Mouse (Mus musculus) heart, embryonic 12.5 days (tissue): Measurements from ENCODE around the gene Gm26741. TPM values are rescaled to one million over a fixed set of nuclear protein-coding genes. Genes with fewer than 3 reads are reported as not detected.

Experiments used
- ATAC-seq: fragments of 200-750 bp; cut with Nextera tagmentation; 2 replicates; pipeline ENCODE4 v1.8.0; 2017; ENCODE audit warnings: moderate TSS enrichment, moderate library complexity; ENCODE audit not compliant: insufficient number of reproducible peaks, low FRiP score
- H3K27ac ChIP-seq: fragments of 300-500 bp; sonication (generic); 2 replicates; pipeline ENCODE4 v1.5.1; 2016; ENCODE audit warnings: mild to moderate bottlenecking, moderate library complexity; ENCODE audit not compliant: poor library complexity, severe bottlenecking
- H3K27me3 ChIP-seq: fragments of 300-500 bp; sonication (generic); replicated peaks from 2 replicates; pipeline ENCODE4 v1.6.1; 2016; ENCODE audit warnings: mild to moderate bottlenecking, moderate library complexity
- H3K36me3 ChIP-seq: fragments of 300-500 bp; sonication (generic); 2 replicates; pipeline ENCODE4 v1.6.1; 2016; ENCODE audit warnings: mild to moderate bottlenecking, moderate library complexity
- H3K4me1 ChIP-seq: fragments of 300-500 bp; sonication (generic); replicated peaks from 2 replicates; pipeline ENCODE4 v1.6.1; 2016; ENCODE audit warnings: mild to moderate bottlenecking
- H3K4me2 ChIP-seq: fragments of 300-500 bp; sonication (generic); 2 replicates; pipeline ENCODE4 v1.6.1; 2016; ENCODE audit warnings: mild to moderate bottlenecking, moderate library complexity
- H3K4me3 ChIP-seq: fragments of 300-500 bp; sonication (generic); 2 replicates; pipeline ENCODE4 v1.5.1; 2016; ENCODE audit warnings: mild to moderate bottlenecking
- H3K9ac ChIP-seq: fragments of 300-500 bp; sonication (generic); 2 replicates; pipeline ENCODE4 v1.6.1; 2016; ENCODE audit warnings: mild to moderate bottlenecking, moderate library complexity
- H3K9me3 ChIP-seq: fragments of 300-500 bp; sonication (generic); replicated peaks from 2 replicates; pipeline ENCODE4 v1.6.1; 2016; ENCODE audit warnings: mild to moderate bottlenecking, moderate library complexity
- WGBS: fragments of 180-500 bp; shearing (Covaris S2); methylation state at CpG from one replicate; pipeline ENCODE4 v1.1.7; 2016; 5-methylcytosine and 5-hydroxymethylcytosine counted together
- polyA plus RNA-seq: library from polyadenylated mRNA; unstranded; fragments of >200 nt; fragmentation: Nextera tagmentation; extraction: Ambion mirVana; gene quantifications from 2 replicates; pipeline ENCODE4 v1.2.1, GENCODE M21; 2016

The Gm26741 gene
- polyA plus RNA-seq, 1 experiment from 2014 or later, result not detected

GRCm38 (mm10) chr10:52391208-52391607 lies 32.6 kb downstream of the Gm26741 start:
- no peaks in the 10 kb centered on the region for H3K27me3 ChIP-seq
- no peak overlapping the region for H3K9ac ChIP-seq
- H3K9me3 ChIP-seq, result no peaks in the 10 kb centered on the region
- no peak overlapping the region for H3K4me3 ChIP-seq
- 60% methylated on average over 2 of the region's 2 CpGs for WGBS
- H3K4me1 ChIP-seq, result no peaks in the 10 kb centered on the region
- no peak for ATAC-seq
- no peak overlapping the region for H3K27ac ChIP-seq
- no peaks in the 10 kb centered on the region for H3K36me3 ChIP-seq
- H3K4me2 ChIP-seq, result no peak overlapping the region

GRCm38 (mm10) chr10:52396647-52397046 lies 38.1 kb downstream of the Gm26741 start:
- H3K36me3 ChIP-seq, result no peaks in the 10 kb centered on the region
- no peak for ATAC-seq
- H3K9ac ChIP-seq, result no peak overlapping the region
- H3K9me3 ChIP-seq, result no peaks in the 10 kb centered on the region
- H3K4me2 ChIP-seq, result no peak overlapping the region
- no peak overlapping the region for H3K4me3 ChIP-seq
- no peak overlapping the region for H3K27ac ChIP-seq
- H3K4me1 ChIP-seq, result no peaks in the 10 kb centered on the region
- no peaks in the 10 kb centered on the region for H3K27me3 ChIP-seq
- WGBS, result 86% methylated on average over 3 of the region's 3 CpGs

GRCm38 (mm10) chr10:52398715-52399114 lies 40.1 kb downstream of the Gm26741 start:
- H3K27me3 ChIP-seq, result no peaks in the 10 kb centered on the region
- no peaks in the 10 kb centered on the region for H3K36me3 ChIP-seq
- H3K9ac ChIP-seq, result no peak overlapping the region
- no peak overlapping the region for H3K4me2 ChIP-seq
- H3K4me1 ChIP-seq, result no peaks in the 10 kb centered on the region
- whole genome bisulfite sequencing, result 64% methylated on average over 2 of the region's 2 CpGs
- no peak overlapping the region for H3K27ac ChIP-seq
- no peak for ATAC-seq
- H3K4me3 ChIP-seq, result no peak overlapping the region
- H3K9me3 ChIP-seq, result no peaks in the 10 kb centered on the region

DNA sequence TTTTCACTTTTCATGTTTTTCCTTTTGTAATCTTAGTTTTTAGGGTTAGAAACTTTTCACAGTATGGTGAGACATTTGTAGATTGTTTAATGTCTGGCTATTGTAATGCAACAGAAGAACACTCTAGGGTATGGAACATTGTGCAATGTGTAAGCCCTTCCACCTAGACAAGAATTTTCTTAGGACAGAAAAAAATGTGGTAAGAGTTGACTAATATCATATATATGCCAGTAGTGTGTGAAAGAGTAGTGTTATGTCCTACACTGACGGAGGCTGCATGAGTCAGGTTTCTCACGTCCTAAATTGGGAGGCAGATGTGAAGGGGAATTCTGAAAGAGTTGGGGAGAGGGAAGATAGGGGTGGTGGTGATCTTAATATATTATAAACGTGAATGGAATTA lies 41.2 kb downstream of the Gm26741 start:
- no peak for ATAC-seq
- H3K9ac ChIP-seq, result no peak overlapping the region
- 48% methylated on average over 3 of the region's 3 CpGs for WGBS
- no peaks in the 10 kb centered on the region for H3K36me3 ChIP-seq
- H3K27me3 ChIP-seq, result no peaks in the 10 kb centered on the region
- H3K4me1 ChIP-seq, result no peaks in the 10 kb centered on the region
- H3K27ac ChIP-seq, result no peak overlapping the region
- H3K4me3 ChIP-seq, result no peak overlapping the region
- H3K9me3 ChIP-seq, result no peaks in the 10 kb centered on the region
- H3K4me2 ChIP-seq, result no peak overlapping the region

- Histone ChIP-seq H3K4me1 (no peaks in the 10 kb centered on the region), H3K4me3 (no peak overlapping the region), H3K27me3 (no peaks in the 10 kb centered on the region), H3K27ac (no peak overlapping the region), H3K36me3 (no peaks in the 10 kb centered on the region), H3K9me3 (no peaks in the 10 kb centered on the region), H3K4me2 (no peak overlapping the region), H3K9ac (no peak overlapping the region)
- no peak for ATAC-seq
- 84% methylated on average over 13 of the region's 13 CpGs for WGBS
Measured at GRCm38 (mm10) chr10:52405160-52405559, 46.6 kb downstream of the Gm26741 start.

DNA sequence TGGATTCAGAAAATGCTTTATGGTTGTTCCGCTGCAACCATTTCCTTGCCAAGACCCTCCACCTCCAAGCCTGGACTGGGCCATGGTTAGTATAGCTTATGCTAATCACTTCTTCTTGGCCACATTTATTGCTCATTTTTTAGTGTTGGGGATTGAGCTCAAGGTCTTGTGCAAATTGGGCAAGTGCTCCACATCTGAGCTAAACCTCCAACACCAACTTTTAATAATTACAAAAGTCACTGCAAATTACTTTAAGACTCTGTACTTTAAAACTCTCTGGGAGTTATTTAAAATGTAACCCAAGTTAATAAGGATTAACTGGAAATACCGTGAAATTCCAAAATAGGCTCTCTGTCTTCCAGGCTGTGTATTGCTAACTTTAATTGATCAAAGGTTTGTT lies 49.0 kb downstream of the Gm26741 start:
- Histone ChIP-seq H3K27ac (no peak overlapping the region), H3K4me2 (no peak overlapping the region), H3K4me3 (no peak overlapping the region), H3K27me3 (no peaks in the 10 kb centered on the region), H3K9ac (no peak overlapping the region), H3K4me1 (no peaks in the 10 kb centered on the region), H3K36me3 (no peaks in the 10 kb centered on the region), H3K9me3 (no peaks in the 10 kb centered on the region)
- 83% methylated on average over 2 of the region's 2 CpGs for WGBS
- no peak for ATAC-seq

Other genes starting within 250 kb of the Gm26741 start
- 0.03 TPM in 1 of 2 replicates, not detected in the other for gene Ros1, start 163.5 kb upstream of the Gm26741 start, polyA plus RNA-seq
- gene Dcbld1, start 125.1 kb upstream of the Gm26741 start, polyA plus RNA-seq, result 9.3 and 9.9 TPM in 2 replicates
- gene Gopc, start 23.4 kb downstream of the Gm26741 start, polyA plus RNA-seq, result 20.2 and 23.3 TPM in 2 replicates
- gene Nepn, start 30.2 kb downstream of the Gm26741 start, polyA plus RNA-seq, result not detected in 2 replicates
- gene Nus1, start 58.8 kb downstream of the Gm26741 start, polyA plus RNA-seq, result 11.4 TPM in 2 replicates